Mouse (Mus musculus) right cerebral cortex, postnatal 36 days (tissue): Measurements from ENCODE around the gene Fam98c.

Experiments
- DNase-seq, 2 experiments: peaks; one replicate each; pipeline ENCODE4 v3.0.0; 2022; ENCODE audit warnings: low spot score in 2 of 2, mixed read lengths in 1 of 2

Fam98c gene

GRCm38 (mm10) chr7:29108992-29109955 lies 46.8 kb downstream of the Fam98c start:
- no peak for DNase-seq
